Mouse (Mus musculus): ENCODE measurements around the gene D430041D05Rik. TPM values are rescaled to one million over a fixed set of nuclear protein-coding genes. Genes with fewer than 3 reads are reported as not detected.

Gene D430041D05Rik
- polyA plus RNA-seq, 2 experiments from 2014 or later = 0.21 TPM; not detected in 1

DNA sequence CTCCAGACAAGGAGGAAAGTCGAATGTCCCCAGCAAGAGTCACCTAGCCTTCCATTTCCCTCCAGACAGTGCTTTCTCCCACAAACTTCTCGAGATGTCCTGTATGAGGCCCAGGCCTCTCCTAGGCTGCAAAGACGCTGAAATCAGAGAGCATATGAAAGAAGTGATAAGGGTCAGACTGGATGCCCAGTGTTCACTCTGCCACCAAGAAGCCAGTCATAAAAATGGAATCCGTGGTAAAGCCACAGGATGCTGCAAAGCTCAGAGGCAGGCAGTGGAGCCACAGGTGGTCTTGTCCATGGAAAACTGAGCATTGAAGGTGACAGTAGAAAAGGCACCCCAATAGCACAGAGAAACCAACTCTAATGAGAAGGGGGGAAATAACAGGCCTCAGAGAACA is 2.9 kb downstream of the D430041D05Rik start:
- no peak for ATAC-seq

DNA sequence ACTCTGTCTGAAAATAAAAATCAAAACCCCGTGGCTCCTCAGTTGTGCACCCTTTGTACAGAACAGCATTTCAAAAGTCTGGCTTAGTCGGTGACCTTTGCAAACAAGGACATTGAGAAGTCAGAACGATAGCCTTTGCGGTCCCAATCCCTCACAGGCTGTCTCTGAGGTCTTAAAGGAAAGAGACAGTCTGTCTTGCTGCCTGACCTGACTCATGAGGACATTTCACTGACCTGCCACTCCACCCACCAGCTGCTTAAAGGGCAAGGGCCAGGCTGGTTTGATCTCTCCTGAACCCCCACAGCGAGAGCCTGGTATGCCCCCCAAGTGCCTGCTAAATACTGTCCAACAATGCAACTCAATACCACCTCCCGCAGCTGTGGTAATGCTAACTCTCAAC is 6.8 kb downstream of the D430041D05Rik start:
- no peak for ATAC-seq

DNA sequence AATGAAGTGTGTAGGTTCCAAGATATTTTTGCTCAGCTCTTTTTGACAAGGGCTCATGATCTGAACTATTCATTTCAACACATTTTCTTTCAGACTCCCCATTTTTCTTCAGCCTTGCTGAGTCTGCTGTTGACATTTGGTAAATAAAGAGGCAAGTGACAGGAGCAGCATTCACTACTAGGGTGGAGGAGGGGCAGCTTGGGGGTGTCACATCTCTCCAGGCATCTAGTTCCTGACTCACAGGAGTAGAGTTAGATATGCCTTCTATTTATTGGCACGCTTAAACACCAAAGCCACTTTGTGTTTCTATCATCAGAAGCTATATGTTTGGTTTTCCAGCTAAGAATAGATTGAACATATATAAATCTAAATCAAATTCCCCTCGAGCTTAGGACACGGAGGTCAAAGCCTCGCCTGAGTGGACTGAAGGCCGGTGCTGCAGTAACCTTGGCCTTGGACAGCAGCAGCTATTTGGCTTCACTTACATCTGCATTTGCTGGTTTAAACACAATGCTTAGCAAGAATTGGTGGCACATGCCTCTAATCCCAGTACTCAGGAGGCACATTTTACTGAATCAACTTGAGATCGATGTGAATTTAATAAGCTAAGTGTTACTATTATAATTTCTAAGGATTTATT is 12.0 kb downstream of the D430041D05Rik start:
- no peak for ATAC-seq

DNA sequence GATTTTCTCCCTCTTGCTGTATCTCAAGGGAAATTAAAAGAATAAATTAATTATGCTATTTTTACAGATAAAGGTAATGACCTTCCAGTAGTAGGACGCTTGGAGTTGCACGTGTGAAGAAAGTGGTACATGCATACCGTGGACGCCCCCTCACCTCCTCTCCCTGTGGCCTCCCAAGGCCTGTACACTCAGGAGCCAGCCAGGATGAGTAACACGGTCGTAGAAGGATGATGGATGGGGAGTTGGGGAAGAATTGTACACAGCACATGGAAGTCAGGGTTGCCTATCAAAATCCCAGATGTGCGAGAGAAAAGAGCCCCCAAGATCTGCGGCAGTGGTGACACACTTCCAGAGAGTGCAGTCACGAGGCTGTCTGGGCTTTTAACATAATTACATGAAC is 14.9 kb downstream of the D430041D05Rik start:
- ATAC-seq = no peak

DNA sequence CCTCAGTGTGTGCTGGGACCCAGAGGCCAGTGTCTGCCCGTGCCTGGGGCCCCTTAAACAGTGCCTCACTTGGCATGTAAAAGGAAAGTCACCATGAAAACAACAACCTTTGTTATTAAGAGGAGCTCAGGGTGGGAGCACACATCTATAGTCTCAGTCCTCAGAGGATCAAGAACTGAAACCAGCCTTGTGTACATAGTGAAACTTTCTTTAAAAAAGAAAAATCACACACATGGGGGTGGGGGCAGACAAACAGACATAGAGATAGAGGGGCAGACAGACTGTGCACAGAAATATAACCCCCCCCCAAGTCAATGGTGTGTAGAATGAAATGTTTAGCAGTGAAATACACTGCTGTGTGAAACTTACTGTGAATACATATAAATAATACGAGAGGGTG is 16.0 kb downstream of the D430041D05Rik start:
- ATAC-seq = no peak

DNA sequence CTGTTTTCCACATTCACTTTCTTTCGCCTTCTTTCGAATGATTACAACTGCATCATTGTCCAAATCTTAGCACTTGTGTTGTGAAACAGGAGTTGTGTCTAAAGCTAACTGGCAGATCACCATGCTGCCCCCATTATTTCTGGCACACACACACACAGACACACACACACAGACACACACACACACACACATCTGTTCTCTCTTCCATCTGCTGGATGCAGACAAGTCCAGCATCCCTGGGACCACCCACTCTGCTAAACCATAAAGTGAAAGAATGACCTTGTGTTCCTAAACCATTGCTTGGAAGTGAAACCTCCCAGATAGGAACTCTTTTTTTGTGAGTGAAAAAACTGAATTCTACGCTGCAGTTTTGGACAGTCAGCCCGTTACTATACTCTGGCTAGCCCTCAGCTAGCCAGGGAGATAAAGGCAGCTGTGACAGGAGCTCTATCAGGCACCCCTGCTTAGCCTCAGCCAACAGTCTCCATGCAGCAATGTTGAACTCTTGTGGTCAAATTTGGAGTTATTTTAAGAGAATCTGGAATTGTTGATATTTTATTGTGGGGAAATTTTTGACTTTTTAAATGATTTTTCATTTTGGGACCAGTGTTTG is 18.0 kb downstream of the D430041D05Rik start:
- ATAC-seq = no peak

DNA sequence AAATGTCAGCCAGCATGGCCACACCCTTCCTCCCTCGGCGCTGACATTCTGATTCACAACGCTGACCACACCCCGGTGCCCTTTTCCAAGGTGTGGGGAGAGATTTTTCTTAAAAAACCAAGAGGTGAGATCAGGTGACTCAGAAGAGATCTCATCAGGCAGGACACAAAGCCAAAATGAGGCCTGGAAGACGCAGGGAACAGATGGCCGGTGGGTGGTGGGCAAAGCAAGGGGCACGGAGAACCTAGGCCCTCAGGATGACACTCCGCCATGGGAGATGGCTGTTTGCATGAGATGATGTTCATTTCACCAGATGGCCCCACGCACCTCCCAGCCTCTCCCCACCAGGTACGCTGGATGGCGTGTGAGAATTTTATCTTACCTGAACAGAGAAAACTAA is 21.6 kb downstream of the D430041D05Rik start:
- no peak for ATAC-seq

DNA sequence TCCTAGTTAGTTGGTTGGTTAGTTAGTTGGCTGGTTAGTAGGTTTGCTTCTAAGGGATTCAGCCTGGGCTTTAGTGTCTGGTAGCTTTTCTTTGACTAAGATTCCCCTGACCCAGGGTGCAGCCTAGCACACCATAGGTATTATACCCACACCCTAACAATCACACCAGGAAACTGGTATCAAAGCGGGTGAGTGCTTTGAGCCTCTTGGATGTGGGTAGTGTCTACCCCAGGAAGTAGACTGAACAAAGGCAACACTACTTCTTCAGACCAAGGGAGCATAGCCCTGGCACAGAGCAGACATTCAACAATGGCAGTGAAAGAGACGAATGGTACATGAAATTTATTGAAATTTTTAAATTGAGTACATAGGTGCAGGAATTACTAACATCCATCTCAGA is 24.9 kb downstream of the D430041D05Rik start:
- ATAC-seq = no peak

DNA sequence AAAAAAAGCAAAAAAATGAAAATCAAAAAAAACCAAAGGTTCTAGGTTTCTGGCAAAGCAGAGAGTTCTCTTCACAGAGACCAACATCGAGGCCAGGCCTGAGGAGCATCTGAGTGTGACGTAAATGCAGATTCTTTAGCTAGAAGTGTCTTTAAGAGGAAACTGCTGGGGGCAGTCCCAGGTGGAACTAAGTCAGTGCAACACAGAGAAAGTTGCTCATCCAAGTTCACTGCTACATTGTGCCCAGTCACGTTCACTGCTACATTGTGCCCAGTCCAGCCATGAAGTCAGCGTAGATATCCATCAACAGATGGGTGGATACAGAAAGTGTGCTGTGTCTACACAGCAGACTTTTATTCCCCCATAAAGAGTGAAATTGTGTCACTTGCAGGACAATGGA is 27.2 kb downstream of the D430041D05Rik start:
- ATAC-seq = no peak

DNA sequence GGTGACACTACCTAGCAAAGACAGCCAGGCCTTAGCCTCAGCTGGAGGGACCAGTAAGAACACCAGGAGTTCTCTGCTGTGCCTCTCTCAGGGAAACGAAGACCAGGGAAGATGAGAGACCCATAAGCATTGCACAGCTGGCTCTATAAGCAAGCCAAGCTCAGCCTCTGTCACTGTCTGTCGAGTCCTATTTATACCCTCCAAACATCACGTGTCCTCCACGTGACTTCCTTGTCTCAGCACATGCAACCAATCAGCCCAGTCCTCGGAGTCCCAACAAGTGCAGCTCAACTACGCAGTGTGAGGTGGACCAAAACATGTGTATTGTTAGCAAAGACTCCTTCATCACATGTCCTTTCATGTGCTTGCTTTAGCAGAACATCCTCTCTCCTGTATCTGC is 28.0 kb downstream of the D430041D05Rik start:
- no peak for ATAC-seq

DNA sequence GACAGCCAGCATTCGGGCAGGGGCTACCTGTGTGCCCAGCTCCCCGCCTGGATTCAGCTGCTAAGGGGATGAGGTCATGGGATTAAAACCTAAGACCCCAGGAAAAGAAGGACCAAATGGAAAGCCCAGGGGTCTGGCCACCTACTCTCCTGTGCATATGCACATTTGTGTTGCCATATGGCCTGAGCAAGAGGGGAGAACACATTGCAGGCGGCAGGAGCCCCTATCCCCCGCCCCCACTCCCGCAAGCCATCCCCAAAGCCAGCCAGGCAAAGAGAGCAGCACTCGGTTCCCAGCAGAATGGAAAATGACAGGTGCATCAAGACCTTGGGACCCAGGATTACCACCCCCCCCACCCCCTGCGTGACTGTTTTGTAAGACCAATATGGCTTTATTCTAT is 31.5 kb downstream of the D430041D05Rik start:
- ATAC-seq = no peak

DNA sequence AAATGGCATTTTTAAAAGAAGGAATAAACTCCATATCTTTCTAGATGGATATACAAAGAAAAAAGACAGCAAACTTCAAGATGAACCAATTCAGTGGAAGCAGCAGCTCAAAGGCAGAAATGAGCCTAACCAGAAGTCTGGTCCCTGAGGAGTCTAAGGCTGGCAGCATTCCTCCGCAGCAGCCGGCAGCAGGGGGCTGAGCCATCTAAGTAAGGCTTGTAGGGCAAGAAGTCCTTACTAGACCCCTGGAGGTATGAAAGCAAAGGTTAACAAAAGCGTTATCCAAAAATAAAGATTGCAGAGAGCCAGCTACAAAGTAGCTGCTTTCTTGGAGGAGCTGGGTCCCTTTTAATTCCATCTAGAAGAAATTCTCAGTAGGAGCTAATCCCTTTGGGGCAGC is 32.0 kb downstream of the D430041D05Rik start:
- ATAC-seq = no peak

DNA sequence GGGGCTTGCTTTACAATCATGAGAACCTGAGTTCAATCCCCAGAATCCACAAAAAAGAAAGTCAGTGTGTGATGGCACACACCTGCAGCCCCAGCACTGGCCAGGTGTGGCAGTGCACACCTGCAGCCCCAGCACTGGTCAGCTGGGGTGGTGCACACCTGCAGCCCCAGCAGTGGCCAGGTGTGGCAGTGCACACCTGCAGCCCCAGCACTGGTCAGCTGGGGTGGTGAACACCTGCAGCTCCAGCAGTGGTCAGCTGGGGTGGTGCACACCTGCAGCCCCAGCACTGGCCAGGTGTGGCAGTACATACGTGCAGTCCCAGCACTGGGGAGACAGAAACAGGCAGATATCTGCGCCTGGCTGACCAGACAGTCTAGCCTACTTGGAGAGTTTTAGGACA is 32.8 kb downstream of the D430041D05Rik start:
- no peak for ATAC-seq

DNA sequence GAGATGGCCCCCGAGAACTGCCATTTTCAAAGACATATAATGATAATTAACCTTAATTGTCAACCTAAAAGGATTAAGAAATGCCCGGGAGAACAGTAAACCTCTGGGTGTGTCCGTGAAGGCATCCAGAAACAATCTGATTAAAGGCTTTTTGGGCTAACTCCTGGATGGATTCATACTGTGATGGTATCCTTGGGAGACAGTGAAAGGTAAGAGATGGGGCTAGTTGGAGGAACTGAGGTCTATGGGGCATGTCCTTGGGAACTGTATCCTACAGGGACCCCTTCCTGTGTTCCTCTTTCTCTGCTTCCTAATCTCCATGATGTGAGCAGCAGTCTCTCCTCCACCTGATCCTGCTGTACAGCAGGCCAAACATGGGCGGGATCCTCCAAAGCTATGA is 38.7 kb downstream of the D430041D05Rik start:
- no peak for ATAC-seq

DNA sequence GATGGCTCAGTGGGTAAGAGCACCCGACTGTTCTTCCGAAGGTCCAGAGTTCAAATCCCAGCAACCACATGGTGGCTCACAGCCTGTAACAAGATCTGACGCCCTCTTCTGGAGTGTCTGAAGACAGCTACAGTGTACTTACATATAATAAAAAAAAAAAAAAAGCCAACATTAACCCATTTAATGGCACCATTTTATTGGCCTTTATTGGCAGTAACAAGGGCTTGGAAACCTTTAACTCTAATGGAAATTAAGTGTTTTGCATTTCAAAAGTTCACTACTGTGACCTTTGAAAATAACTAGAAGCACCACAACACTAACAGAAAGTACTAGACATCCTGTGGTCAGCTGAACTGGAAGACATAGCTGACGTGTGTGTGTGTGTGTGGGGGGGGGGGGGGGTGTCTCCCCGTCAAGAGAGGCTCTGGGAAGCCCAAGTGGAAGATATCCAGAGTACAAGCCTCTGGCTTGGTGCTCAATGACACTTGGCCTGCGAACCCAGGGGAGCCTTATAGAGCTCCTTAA is 39.1 kb downstream of the D430041D05Rik start:
- no peak for ATAC-seq

DNA sequence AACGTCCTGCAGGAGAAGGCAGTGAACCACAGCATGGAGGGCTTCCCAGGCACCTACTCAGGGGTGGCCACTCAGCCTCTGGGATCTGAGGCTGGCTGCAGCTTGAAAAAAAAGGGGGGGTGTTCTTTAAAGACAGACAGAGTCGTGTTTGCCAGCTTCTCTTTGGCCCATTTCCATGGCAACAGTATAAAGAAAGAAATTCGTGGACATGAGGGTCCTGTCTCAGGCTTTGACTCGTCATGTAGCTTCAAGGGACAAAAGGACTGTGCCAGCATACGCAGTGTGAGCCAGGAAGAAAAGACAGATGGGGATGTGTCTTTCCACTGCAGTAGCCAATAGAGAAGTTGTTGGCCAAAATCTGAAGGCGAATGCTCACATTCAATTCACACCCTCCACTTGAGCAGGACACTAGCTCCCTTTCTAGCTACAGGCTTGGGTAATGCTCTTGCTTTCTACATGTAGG is 42.9 kb downstream of the D430041D05Rik start:
- ATAC-seq = no peak

DNA sequence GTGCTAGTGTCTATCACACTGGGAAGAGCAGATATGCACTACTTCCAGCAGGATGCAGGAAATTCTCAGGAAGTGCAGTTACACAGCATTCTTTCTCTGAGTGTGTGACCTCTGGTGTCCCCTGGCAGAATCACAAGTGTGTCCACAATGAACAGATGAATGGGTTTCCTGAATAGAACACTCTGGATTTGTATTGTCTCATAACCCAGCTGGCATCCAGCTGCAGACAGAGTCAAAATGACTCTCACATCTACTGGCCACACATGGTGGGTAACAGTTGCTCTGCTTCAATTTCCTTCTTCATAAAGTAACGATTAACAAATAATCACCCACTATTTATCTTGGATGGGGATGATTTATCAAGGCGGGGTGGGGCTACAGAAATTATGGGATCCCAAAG is 43.5 kb downstream of the D430041D05Rik start:
- no peak for ATAC-seq

DNA sequence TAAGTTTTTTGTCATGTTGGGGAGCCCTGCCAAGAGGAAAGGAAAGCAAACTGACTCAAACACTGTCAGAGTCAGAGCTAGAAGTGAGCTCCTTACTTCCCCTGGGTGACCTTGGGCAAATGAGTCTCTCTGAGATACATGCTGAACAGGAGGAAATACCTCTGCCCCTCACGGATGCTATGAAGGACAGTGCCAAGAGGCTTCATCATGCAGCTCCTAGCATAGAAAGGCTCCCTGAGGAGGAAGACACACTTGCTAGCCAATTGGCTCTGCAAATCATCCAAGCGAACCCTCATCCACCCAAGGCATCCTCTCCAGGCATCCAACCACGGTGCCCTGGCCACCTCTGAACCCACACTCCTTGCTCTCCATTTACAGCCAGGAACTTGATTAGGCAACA is 51.5 kb downstream of the D430041D05Rik start:
- ATAC-seq = no peak

DNA sequence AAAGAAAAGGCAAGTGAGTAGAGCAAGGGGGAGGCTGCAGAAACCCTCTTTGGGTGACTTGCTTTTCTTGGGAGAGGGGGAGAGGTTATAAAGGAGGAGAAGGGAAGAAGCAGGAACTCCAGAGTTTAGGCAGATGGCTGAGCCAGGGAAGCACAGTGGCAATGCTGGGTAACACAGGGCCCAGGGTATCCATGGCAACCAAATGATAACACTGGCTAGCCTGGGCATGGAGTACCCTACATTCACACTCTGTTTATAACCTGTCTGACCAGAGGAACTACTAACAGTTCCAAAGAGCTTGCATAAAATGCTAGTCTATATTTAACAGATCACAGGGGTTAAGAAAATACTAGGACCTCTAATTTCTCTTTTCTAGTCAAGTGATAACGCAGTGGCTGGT is 51.9 kb downstream of the D430041D05Rik start:
- ATAC-seq = no peak

DNA sequence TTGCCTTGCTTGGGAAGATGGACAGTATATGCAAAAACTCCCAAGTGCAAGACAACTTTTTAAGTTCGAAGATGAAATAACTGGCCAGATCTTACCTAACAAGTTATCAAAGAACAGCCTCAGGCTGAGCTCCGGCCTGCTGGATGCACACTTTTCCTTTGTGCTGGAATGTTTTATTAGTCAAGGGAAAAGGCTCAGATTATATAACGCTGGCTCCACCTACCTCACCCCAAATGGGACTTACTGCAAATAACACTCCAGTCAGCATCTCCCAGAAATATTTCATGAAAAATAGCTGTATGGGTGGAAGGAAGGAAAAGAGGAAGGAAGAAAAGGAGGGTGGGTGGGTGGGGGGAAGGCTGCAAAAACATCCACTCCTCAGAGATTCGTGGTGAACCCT is 54.3 kb downstream of the D430041D05Rik start:
- no peak for ATAC-seq

DNA sequence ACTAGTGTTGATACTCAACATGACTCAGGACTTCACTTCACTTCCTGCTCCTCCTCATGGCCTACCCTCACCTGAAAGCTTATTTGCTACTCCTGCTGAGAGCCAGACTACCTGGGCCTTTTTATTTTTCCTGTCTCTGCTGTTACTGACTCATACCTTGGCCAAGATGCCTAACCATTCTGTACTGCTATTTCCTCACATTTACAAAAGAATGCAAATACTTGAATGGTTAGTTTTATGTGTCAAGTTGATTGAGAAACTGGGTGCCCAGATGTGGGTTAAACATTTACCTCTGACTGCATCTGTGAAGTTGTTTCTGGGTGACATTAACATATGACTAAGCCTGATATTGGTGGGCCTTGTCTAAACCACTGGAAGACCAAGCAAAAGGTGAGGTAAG is 56.7 kb downstream of the D430041D05Rik start:
- no peak for ATAC-seq

DNA sequence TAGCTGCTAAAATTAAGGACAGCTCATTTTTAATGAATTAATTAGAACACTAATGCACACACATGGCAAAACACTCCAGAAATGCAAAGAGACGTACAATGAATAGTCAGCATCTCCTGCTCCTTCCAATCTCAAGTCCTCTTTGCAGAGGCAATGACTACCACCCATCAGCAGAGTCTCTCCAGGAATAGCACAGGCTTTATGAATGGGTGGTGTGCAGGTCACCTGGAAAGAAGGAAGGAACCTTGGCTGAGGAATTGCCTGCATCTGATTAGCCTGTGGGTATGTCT is 58.7 kb downstream of the D430041D05Rik start:
- ATAC-seq = no peak

DNA sequence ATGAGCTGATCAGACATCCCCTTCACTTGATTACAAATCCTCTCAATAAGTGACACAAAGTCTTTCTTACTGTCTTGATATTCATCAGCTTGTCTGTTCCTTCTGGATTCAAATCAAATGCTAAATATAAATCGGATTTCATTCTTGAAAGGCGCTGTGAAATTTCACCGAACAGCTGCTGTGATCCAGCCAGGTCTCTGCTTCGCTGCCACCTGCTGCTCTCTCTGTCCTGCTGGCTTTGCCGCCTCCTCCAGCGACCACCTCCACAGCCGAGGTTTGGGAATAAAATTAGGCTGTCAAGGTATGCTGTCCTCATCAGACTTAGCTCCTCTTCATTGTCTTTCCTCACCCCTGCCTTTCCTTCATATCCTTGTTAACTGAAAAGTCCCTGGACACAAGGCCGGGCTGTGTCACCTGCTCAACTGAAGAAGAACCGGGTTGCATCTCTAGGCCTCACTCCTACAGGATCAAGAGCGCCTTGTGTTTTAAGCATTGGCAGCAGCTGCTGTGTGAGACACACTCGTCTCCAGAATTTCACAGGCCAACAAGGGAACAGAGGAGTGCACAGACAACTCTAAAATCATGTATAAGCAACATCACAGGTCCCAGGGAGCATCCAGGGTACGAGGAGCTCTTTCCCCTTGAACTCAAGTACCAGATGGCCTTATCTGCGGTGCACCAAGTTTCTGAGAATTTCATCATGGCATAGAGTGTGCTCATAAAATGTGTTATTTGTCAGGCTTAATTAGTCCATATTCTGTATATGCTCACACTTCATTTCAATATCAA is 59.2 kb downstream of the D430041D05Rik start:
- ATAC-seq = no peak

DNA sequence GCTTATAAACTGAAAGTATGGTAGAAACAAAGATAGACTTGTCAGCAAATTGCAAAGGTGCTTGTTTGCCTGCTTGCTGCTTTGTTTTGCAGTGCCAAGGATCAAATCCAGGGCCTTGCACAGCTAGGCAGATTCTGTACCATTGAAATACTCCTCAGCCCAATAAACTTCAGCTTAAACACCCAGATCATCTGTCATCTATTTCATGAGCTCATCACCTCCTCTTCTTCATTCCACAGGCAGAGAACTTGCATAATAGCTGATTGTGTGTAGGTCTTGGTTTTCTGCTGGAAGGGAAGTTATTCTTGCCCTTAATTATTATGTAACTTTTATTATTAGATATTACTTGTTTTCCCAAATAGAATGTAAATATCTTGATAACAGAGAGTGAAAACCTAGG is 73.2 kb downstream of the D430041D05Rik start:
- no peak for ATAC-seq
